Mouse (Mus musculus) cerebellum, adult 2 months (tissue): ENCODE results near the gene Nuak1.

ENCODE experiments used
- CTCF ChIP-seq: fragments of 200-500 bp; IDR thresholded peaks from 2 replicates; pipeline ENCODE4 v1.5.1; 2011; ENCODE audit warnings: low read depth, mild to moderate bottlenecking, control low read depth, low read length, moderate library complexity, borderline replicate concordance; ENCODE audit not compliant: insufficient read depth
- POLR2A ChIP-seq: fragments of 200-500 bp; IDR thresholded peaks from 2 replicates; pipeline ENCODE4 v1.6.1; 2011; ENCODE audit warnings: low read length, control low read depth, borderline replicate concordance; ENCODE audit not compliant: insufficient read depth

- TF ChIP-seq CTCF (no peak), POLR2A (no peak)
These were observed 79.4 kb downstream of the Nuak1 start for GRCm38 (mm10) chr10:84360953-84361352.
